Mouse (Mus musculus): ENCODE measurements around the gene Zfp956.

- TF ChIP-seq CTCF (IDR thresholded peaks at IDR 0.05; ENCODE audit: low read depth): no peak
- TF ChIP-seq EP300 (IDR thresholded peaks at IDR 0.05; ENCODE audit: low read depth): no peak
Observed at GRCm38 (mm10) chr6:47903587-47903986, 49.6 kb upstream of the Zfp956 start.
